Mouse (Mus musculus) kidney, adult 8-10 months (tissue): ENCODE data around the gene Tulp4.

Experiments used
- DNase-seq, 2 experiments: peaks; one replicate each; pipeline ENCODE4 v3.0.0; 2022

Tulp4 gene

GRCm38 (mm10) chr17:6125441-6125840 is 19.2 kb downstream of the Tulp4 start:
- no peak for DNase-seq

DNA sequence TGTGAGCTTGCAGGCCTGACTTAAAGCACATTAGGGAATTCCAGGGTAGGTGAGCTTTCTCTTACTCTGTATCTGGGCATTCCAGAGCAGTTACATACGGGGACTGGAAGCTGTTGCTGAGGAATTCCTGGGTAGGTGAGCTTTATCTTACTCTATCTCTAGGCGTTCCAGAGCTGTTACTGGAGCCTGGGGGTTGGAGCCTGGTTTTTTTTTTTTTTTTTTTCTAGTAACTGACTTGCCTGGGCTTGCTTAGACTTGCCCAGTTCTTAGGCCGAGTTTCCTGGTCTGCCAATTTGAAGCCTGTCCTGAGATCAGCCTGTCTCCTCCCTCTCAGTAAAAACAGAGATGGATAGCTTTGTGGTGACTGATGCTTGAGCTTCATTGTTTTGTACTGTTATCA is 21.8 kb downstream of the Tulp4 start:
- no peak for DNase-seq

DNA sequence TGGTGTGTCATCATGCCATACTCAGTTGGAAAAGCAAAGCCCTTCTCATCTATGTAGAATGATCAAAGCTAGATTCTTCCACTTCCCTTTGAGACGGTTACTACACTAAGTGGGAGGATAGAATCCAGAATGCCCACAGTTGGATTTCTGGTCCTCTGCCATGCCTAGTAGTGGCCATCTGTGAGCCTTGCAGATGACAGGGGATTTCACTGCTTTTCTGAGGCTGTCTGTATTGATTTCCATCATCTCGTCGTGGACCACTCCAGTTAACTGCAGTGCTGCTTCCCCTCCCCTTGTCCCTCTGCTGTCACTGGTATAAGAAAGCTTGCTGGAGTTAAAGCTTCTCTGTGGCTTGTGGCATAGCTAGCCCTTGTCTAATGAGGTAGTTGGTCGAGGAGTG is 23.1 kb downstream of the Tulp4 start:
- no peak for DNase-seq

GRCm38 (mm10) chr17:6131083-6131482 is 24.8 kb downstream of the Tulp4 start:
- DNase-seq, result no peak

- DNase-seq, result no peak
Measured at GRCm38 (mm10) chr17:6140875-6141274, 34.6 kb downstream of the Tulp4 start.

DNA sequence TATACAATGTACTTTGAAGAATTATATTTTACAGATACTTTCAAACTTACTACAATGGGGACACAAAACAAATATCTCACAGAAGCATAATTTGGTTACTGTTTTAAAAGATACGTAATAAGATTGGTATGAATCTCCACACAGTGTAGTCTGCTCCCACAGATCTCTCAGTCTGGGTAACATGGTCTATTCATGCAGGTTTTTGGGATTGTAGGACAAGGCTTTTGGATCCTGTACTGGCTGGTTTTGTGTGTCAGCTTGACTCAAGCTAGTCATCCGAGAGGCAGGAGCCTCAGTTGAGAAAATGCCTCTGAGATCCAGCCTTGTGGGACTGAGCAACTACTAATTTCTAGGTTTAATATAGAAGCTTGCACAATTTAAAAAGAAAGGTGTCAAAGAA is 35.1 kb downstream of the Tulp4 start:
- DNase-seq, result no peak

DNA sequence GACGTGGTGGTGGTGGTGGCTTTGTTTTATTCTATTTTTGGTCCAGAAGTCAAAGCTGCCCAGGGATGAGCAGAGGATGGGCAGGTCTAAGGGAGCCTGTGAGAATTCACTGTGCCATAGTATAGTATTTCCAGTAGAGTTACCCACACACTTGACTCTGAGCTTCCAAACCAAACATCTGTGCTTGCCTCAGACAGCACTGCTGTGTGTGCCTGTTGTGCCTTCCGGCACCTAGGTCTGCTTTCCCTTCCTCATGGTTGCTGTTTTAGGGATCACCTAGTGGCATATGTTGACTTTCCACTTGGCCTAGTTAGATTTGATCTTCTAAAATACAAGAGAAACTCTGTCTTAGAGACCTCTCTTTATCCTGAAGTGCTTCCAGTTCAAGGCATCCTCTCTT is 39.0 kb downstream of the Tulp4 start:
- no peak for DNase-seq

GRCm38 (mm10) chr17:6152941-6153340 is 46.7 kb downstream of the Tulp4 start:
- no peak for DNase-seq

DNA sequence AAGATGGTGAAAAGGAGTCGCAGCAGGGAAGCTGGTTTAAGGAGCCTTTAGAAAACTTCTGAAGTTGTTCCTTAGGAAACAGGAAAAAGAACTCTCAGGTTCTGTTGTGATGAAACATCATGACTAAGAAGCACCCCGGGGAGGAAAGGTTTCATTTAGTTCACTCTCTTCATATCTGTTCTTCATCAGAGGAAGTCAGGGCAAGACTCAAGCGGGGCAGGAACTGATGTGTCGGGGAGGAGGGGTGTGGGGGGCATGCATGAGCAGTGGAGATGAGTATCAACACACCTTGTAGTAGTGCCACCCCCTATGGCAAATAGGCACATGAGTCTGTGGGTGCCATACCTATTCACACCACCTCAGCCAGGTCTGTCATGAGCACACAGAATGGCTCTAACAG is 47.3 kb downstream of the Tulp4 start:
- DNase-seq, result no peak

- DNase-seq, result no peak
Measured at GRCm38 (mm10) chr17:6154366-6154765, 48.1 kb downstream of the Tulp4 start.

- no peak for DNase-seq
Measured at GRCm38 (mm10) chr17:6160495-6160894, 54.3 kb downstream of the Tulp4 start.

- DNase-seq, result no peak
Measured at GRCm38 (mm10) chr17:6161916-6162315, 55.7 kb downstream of the Tulp4 start.

DNA sequence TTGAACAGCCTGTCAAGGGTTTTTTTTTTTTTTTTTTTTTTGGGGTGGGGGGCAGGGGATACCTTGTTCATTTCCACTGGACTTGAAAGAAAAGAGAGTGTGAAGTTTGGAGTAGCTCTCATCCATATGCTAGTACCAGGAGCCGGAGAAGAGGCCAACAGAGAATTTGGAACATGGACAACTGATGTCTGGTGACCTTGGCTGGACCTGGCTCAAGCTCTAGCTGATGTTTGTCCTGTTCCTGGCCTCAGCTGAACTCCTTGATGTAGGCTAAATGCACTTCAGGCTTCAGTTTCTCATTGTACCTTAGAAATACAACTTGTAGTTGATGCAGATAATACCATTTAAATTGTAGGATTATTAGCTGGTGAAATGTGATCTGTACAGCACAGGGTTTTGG is 56.5 kb downstream of the Tulp4 start:
- DNase-seq, result peak in 1 of 2 experiments; percentile 9

DNA sequence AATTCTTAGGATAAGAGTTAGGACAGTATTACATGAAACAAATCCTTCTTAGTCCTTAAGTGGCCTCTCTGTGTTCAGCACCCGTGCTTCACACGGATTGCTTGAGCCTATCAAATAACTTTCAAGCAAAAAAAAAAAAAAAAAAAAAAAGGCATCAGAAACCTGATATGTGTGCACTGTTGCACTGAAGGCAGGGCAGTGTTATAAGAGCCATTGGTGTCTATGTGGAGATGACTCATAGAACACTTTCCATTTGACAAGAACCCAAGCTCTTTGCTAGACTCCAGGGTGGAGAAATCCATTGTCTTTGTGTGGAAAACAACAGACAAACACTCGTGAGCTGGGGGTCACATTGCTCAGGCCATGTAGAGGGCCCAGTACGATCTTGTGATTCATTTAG is 58.7 kb downstream of the Tulp4 start:
- no peak for DNase-seq

- DNase-seq, result no peak
Measured at GRCm38 (mm10) chr17:6172440-6172839, 66.2 kb downstream of the Tulp4 start.

DNA sequence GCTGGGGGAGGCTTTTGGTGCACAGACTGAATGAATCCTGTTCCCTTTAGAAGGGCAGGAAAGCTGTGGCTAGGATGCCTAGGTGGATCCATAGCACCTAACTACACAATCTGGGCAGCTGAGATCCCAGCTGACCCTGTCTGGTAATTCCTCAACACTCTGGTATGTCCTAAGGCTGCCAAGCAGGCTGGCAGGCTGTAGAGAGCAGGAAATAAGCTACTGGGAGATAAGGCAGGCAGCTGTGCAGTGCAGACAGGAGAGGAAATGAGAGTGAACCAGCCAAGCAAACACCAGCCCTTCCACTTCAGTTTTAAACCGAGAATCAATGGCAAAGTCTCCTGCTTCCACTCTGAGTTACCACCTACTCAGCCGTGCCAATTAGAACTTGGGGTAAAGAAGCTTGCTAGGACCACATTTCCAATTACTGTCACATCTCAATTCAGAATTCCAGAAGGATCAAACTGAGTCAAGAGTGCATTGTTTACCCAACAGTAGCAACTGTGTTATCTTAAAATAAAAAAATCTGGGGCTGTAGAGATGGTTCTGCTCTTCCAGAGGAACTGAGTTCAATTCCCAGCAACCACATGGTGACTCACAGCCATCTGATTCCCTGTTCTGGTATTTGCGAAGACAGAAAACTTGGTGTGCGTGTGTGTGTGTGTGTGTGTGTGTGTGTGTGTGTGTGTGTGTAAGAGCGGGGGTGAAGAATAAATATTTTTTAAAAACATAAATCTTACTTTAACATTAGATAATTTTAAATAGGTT is 66.9 kb downstream of the Tulp4 start:
- peak; percentile 33 to 49 for DNase-seq

- DNase-seq, result peak; percentile 30 to 35
Measured at GRCm38 (mm10) chr17:6174574-6174973, 68.3 kb downstream of the Tulp4 start.

DNA sequence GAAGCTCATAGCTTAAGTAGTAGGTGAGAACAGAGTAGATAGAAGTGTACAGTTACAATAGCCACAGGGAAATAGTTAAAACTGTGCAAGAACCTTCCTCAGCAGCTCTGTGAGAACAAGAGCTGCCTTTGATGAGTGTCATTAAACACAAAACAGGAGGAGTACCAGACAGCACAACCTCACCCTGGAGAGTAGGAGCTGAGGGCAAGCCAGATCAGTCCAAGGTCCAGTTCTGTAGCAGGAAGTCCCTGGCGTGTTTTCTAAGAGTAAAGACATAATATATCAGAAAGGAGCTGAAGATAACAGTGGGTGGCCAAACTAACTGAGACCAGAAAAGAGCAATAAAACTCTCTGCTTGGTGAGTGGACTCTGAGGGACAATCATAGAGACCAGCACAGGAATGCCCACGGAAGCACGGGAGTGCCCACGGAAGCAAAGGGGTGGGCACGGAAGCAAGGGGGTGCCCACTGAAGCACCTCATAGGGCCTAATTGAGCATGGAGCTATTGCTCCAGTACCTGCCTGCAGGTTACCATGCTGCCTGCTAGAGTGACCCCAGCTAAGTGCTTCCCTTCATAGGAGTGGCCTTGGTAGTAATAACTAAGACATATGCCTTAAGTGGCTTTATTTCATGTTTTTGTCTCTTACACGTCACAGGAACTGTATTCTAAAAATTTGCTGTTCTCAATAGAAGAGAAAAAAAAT is 72.5 kb downstream of the Tulp4 start:
- DNase-seq, result no peak

- no peak for DNase-seq
Measured at GRCm38 (mm10) chr17:6179389-6179788, 73.2 kb downstream of the Tulp4 start.

GRCm38 (mm10) chr17:6180421-6180820 is 74.2 kb downstream of the Tulp4 start:
- no peak for DNase-seq

DNA sequence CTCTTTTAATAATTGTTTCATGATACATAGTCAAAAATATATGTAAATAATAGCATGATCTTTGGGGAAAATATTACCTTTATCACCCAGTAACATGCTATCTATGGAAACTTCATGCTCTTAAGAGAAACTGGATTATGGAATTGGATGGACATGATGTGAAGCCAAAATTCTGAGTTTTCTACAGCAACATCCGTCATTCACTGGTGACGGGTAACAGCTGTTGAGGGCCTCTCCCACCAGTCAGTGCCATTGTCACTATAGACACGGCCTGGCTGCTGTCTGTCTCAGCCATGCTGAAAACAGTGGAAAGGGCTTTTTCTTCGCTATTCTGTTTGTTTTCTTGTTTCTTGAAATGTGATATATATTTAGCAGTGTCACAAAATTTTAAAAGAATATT is 76.5 kb downstream of the Tulp4 start:
- DNase-seq, result no peak

DNA sequence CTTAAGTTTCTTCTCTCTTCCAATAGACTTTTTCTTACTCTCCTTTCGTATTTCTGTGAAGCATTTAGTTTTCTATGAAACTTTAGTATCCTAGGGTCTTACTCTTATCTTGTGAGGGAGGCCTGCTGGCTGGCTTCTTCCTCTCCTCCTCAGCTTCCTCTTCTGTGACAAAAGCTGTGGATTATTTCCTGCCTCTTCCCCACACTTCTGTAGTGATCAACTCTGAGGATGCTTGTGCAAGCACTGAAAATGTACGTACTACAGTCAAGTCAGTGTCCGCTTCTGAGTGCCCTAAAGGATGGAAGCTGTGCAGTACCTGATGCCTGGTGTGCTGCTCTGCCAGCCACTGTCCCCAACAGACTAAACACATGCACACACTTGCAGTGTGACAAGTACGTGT is 80.4 kb downstream of the Tulp4 start:
- DNase-seq, result no peak

DNA sequence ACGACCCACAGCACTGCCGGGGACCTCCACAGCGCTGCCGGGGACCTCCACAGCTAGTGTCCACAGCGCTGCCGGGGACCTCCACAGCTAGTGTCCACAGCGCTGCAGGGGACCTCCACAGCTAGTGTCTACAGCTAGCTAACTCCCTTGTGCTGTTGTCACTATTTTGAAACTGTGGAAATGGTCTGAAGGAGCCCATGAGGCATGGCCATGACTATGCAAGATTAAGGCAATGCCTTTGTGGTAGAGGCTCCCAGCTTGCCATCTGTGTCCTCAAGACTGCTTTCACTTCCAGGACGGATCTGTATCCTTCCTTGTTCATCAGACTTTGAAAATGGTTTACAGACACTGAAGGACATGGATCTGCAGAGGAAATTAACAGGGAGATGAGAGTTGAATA is 80.9 kb downstream of the Tulp4 start:
- DNase-seq, result no peak

DNA sequence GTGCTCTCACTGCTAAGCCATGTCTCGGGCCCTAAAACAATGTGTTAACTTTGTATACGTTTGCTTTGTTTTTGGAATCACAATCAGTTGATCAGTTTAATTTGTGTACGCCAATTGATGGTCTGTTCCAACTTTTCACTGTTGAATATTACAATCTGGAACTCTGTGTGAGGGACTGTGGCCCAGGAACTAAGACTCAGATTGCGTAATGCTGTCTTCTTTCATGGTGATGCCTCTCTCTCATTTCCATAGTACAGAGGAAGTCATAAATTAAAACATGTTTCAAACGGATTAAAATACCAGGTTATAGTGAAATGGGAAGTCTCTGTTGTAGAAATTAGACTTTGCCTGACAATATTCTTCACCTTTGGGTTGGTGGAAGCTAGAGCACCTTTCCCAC is 83.0 kb downstream of the Tulp4 start:
- no peak for DNase-seq

- DNase-seq, result no peak
Measured at GRCm38 (mm10) chr17:6192275-6192674, 86.0 kb downstream of the Tulp4 start.
